Mouse (Mus musculus): ENCODE measurements at regions not wholly inside any gene's neighbourhood (a gene's known extent, or its start where the extent isn't known, plus 50 kb on each side); places are given as distances from the start of the nearest gene placed in this dataset.

DNA sequence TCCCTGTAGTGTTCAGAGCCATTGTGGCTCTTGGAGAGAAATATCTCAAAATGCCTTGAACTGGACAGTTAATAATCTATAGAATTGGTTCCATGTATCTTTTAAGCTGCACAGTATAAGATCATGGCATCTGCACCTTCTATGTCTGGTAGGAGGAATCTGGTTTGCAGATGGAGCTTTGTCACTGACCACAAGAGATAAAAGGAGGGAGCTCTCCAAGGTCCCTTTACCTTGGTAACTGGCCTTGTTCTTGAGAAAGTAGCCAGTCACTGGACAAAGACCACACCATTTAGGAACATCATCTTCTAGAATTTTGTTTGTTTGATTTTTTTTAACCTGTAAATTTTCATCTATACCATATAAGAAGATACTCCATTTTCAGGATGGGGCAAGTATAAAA is 52.5 kb upstream of the Plcb4 start:
- no peak for DNase-seq (ENCODE audit: low spot score)
